Mouse (Mus musculus) hindbrain, embryonic 16.5 days (tissue): ENCODE results near the gene Rhoq. TPM values are rescaled to one million over a fixed set of nuclear protein-coding genes. Genes with fewer than 3 reads are reported as not detected.

Experiments
- ATAC-seq: fragments of 200-750 bp; cut with Nextera tagmentation; 2 replicates; pipeline ENCODE4 v1.8.0; 2017; ENCODE audit warnings: moderate TSS enrichment, moderate library complexity
- H3K27ac ChIP-seq: fragments of 300-500 bp; sonication (generic); 2 replicates; pipeline ENCODE4 v1.5.1; 2014; ENCODE audit warnings: low read depth, mild to moderate bottlenecking, control low read depth, low read length, moderate library complexity
- H3K27me3 ChIP-seq: fragments of 300-500 bp; sonication (generic); replicated peaks from 2 replicates; pipeline ENCODE4 v1.6.1; 2014; ENCODE audit warnings: low read length; ENCODE audit not compliant: control insufficient read depth, insufficient read depth
- H3K36me3 ChIP-seq: fragments of 300-500 bp; sonication (generic); 2 replicates; pipeline ENCODE4 v1.6.1; 2014; ENCODE audit warnings: mild to moderate bottlenecking, low read length, moderate library complexity, mixed read lengths; ENCODE audit not compliant: control insufficient read depth, insufficient read depth
- H3K4me1 ChIP-seq: fragments of 300-500 bp; sonication (generic); 2 replicates; pipeline ENCODE4 v1.6.1; 2014; ENCODE audit warnings: low read depth, low read length; ENCODE audit not compliant: control insufficient read depth, insufficient read depth
- H3K4me2 ChIP-seq: fragments of 300-500 bp; sonication (generic); 2 replicates; pipeline ENCODE4 v1.6.1; 2014; ENCODE audit warnings: mild to moderate bottlenecking, low read length, control low read depth, moderate library complexity
- H3K4me3 ChIP-seq: fragments of 300-500 bp; sonication (generic); 2 replicates; pipeline ENCODE4 v1.5.1; 2014; ENCODE audit warnings: mild to moderate bottlenecking, low read length, control low read depth, moderate library complexity
- H3K9ac ChIP-seq: fragments of 300-500 bp; sonication (generic); 2 replicates; pipeline ENCODE4 v1.6.1; 2014; ENCODE audit warnings: low read depth, mild to moderate bottlenecking, control low read depth, low read length, moderate library complexity
- H3K9me3 ChIP-seq: fragments of 300-500 bp; sonication (generic); 2 replicates; pipeline ENCODE4 v1.6.1; 2014; ENCODE audit warnings: mild to moderate bottlenecking, low read length, moderate library complexity; ENCODE audit not compliant: control insufficient read depth
- WGBS: fragments of 180-500 bp; shearing (Covaris S2); extraction: QIAGEN DNeasy Blood & Tissue Kit; methylation state at CpG from one replicate; pipeline ENCODE4 v1.1.7; 2014; 5-methylcytosine and 5-hydroxymethylcytosine counted together
- polyA plus RNA-seq: library from polyadenylated mRNA; unstranded; fragments of >200 nt; fragmentation: Nextera tagmentation; extraction: Ambion mirVana; gene quantifications from 2 replicates; pipeline ENCODE4 v1.2.1, GENCODE M21; 2015

The Rhoq gene
- polyA plus RNA-seq, 1 experiment from 2014 or later, result 7.4 TPM

- Histone ChIP-seq H3K4me1 (peaks cover 16% of the 10 kb centered on the region), H3K36me3 (no peaks in the 10 kb centered on the region), H3K9me3 (no peaks in the 10 kb centered on the region), H3K27me3 (no peaks in the 10 kb centered on the region), H3K9ac (no peak overlapping the region), H3K4me2 (peak overlapping the region; percentile 29), H3K27ac (peak overlapping the region; percentile 60; the same call in 1 of the 2 replicates), H3K4me3 (no peak overlapping the region)
- 21% methylated on average over 5 of the region's 5 CpGs for WGBS
- peak; percentile 75 for ATAC-seq
Measured at GRCm38 (mm10) chr17:86932896-86933295, 30.0 kb upstream of the Rhoq start.

- ATAC-seq, result no peak; the same call in 1 of the 2 replicates
- H3K4me3 ChIP-seq, result no peak overlapping the region; the same call in 1 of the 2 replicates
- WGBS, result 75% methylated on average over 2 of the region's 2 CpGs
- H3K4me1 ChIP-seq, result peaks cover 16% of the 10 kb centered on the region
- peak overlapping the region; percentile 58 for H3K27ac ChIP-seq
- H3K9ac ChIP-seq, result peak overlapping the region; percentile 56; the same call in 1 of the 2 replicates
- no peaks in the 10 kb centered on the region for H3K9me3 ChIP-seq
- peak overlapping the region; percentile 87 for H3K4me2 ChIP-seq
- H3K27me3 ChIP-seq, result no peaks in the 10 kb centered on the region
- no peaks in the 10 kb centered on the region for H3K36me3 ChIP-seq
Measured at GRCm38 (mm10) chr17:86937064-86937463, 25.8 kb upstream of the Rhoq start.

DNA sequence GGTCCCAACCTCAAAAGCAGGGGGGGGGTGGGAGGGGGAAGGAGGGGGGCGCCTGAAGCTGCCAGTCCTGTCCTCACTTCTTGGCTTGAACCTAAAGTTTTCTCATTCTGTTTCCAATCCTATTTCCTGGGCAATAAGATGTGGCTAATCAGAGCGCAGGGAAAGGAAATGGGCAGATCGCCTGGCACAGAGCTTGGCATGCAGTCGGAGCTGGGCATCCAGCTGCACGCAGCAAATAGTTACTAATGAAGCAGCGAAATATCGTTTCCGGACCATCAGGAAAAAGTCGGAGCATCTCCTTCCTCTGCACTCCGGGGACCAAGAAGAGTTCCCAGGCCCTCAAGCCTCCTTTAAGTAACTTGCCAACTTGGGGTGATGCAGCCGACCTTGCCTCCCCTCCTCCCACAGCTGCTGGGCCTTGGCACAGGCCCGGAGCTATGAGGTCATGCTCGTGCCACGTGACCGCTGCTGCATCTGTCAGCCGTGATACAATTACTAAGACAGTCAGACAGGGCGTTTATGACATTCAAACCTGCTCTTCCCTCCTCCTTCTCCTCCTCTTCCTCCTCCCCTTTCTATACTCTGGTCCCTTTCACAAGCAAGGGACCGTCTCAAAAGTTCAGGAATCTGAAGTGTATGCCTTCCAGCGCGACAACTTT lies 25.3 kb upstream of the Rhoq start:
- H3K4me1 ChIP-seq, result peaks cover 11% of the 10 kb centered on the region
- H3K4me3 ChIP-seq, result peak overlapping the region; percentile 46
- 2% methylated on average over 20 of the region's 20 CpGs for whole genome bisulfite sequencing
- peak overlapping the region; percentile 87 for H3K4me2 ChIP-seq
- H3K27me3 ChIP-seq, result no peaks in the 10 kb centered on the region
- peak overlapping the region; percentile 56 for H3K9ac ChIP-seq
- peak; percentile 89 for ATAC-seq
- H3K36me3 ChIP-seq, result no peaks in the 10 kb centered on the region
- H3K27ac ChIP-seq, result peak overlapping the region; percentile 58
- no peaks in the 10 kb centered on the region for H3K9me3 ChIP-seq

DNA sequence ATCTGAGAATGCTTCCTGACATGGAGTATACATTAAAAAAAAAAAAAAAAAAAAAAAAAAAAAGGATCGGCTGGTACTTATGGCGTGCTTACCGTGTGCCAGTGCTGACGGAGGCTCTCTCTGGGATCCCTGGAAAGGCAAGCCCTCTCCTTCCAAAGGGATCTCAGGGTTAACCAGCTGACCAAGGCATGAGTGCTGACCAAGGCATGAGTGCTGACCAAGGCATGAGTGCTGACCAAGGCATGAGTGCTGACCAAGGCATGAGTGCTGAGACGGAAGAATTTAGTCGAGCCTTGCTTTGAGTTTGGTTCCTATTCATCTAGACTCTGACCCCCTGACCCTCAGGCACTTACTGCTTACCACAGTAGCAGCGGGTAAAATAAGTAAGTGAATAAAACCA lies 24.2 kb upstream of the Rhoq start:
- Histone ChIP-seq H3K27ac (no peak overlapping the region), H3K4me2 (no peak overlapping the region), H3K4me3 (no peak overlapping the region), H3K9me3 (no peaks in the 10 kb centered on the region), H3K27me3 (no peaks in the 10 kb centered on the region), H3K36me3 (no peaks in the 10 kb centered on the region), H3K4me1 (peaks cover 7% of the 10 kb centered on the region), H3K9ac (no peak overlapping the region)
- ATAC-seq, result no peak
- 65% methylated on average over 7 of the region's 7 CpGs for WGBS

DNA sequence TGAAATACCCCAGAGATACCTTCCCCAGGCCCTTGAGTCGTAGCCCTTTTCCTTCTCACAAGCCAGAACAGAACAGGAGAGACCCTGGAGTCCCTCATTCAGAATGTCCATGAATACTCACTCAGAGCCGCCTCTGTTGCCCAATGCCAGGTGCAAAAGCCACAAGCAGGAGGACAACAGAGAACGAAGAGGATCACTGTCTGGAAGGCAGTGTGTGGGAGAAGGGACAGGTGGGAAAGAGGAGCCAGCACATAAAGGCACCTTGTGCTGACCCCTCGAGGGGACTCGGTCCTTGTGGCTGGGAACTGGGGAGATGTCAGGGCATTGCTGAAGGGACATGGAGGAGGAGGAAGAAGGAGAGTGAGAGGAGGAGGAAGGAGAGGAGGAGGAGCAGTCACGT lies 20.8 kb upstream of the Rhoq start:
- Histone ChIP-seq H3K9ac (no peak overlapping the region), H3K36me3 (no peaks in the 10 kb centered on the region), H3K4me2 (no peak overlapping the region), H3K4me1 (peaks cover 4% of the 10 kb centered on the region), H3K27ac (no peak overlapping the region), H3K9me3 (no peaks in the 10 kb centered on the region), H3K4me3 (no peak overlapping the region), H3K27me3 (no peaks in the 10 kb centered on the region)
- 76% methylated on average over 6 of the region's 6 CpGs for WGBS
- ATAC-seq, result no peak

DNA sequence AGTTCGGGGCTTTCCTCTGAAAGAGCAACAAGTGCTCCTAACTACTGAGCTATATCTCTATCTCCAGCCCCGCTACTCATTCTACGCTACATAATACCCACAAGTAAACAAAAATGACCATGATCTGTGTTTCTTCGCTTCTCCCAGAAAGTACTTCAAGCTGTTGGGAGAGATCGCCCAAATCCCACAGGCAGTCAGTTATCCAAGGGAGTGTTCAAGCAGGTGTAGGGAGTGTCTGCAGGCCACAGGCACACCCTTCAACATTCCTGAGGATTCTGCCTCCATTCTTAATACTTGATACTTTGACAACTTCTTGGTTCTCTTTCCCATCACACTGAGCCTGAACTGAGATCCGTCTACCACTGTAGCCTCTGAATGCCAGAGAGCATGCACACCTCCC lies 19.7 kb upstream of the Rhoq start:
- ATAC-seq, result no peak
- Histone ChIP-seq H3K27me3 (no peaks in the 10 kb centered on the region), H3K27ac (no peak overlapping the region), H3K36me3 (no peaks in the 10 kb centered on the region), H3K9me3 (no peaks in the 10 kb centered on the region), H3K4me2 (no peak overlapping the region), H3K4me1 (peaks cover under 1% of the 10 kb centered on the region; the same call in 1 of the 2 replicates), H3K9ac (no peak overlapping the region), H3K4me3 (no peak overlapping the region)
- WGBS, result 93% methylated on average over 6 of the region's 6 CpGs

DNA sequence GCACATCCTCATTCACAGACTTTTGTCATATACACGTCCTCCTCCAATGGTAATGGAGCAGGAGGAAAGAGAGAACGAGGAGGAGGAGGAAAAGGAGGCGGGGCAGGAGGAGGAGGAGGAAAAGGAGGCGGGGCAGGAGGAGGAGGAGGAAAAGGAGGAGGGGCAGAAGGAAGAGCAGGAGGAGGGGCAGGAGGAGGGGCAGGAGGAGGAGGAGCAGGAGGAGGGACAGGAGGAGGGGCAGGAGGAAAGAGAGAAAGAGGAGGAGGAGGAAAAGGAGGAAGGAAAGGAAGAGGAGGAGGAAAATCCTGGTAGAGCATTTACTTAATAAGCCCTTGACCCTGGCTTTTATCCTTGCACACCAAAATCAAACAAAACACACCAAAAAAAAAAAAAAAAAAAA lies 16.8 kb upstream of the Rhoq start:
- H3K4me3 ChIP-seq, result no peak overlapping the region

GRCm38 (mm10) chr17:86947840-86948796 lies 14.8 kb upstream of the Rhoq start, which contains the start of gene Atp6v1e2:
Gene Atp6v1e2 (minus strand): TSS chr17:86947897.
- ATAC-seq, result peak; percentile 96
- H3K9me3 ChIP-seq, result no peaks in the 10 kb centered on the region
- no peaks in the 10 kb centered on the region for H3K27me3 ChIP-seq
- H3K36me3 ChIP-seq, result no peaks in the 10 kb centered on the region
- WGBS, result 58% methylated on average over 28 of the region's 28 CpGs
- no peak within 1 kb of the TSS for H3K4me3 ChIP-seq
- H3K27ac ChIP-seq, result peak within 1 kb of the TSS; percentile 72
- H3K9ac ChIP-seq, result no peak within 1 kb of the TSS; the same call in 1 of the 2 replicates
- H3K4me2 ChIP-seq, result peak within 1 kb of the TSS; percentile 16; the same call in 1 of the 2 replicates
- H3K4me1 ChIP-seq, result peaks cover 2% of the 10 kb centered on the region; the same call in 1 of the 2 replicates

More for the DNA sequence above, 16.8 kb upstream of the Rhoq start:
- Histone ChIP-seq H3K4me2 (no peak overlapping the region), H3K9me3 (no peaks in the 10 kb centered on the region), H3K27ac (no peak overlapping the region), H3K4me1 (peaks cover 2% of the 10 kb centered on the region; the same call in 1 of the 2 replicates), H3K27me3 (no peaks in the 10 kb centered on the region), H3K9ac (no peak overlapping the region), H3K36me3 (no peaks in the 10 kb centered on the region)
- 45% methylated on average over 4 of the region's 4 CpGs for WGBS
- ATAC-seq, result no peak

DNA sequence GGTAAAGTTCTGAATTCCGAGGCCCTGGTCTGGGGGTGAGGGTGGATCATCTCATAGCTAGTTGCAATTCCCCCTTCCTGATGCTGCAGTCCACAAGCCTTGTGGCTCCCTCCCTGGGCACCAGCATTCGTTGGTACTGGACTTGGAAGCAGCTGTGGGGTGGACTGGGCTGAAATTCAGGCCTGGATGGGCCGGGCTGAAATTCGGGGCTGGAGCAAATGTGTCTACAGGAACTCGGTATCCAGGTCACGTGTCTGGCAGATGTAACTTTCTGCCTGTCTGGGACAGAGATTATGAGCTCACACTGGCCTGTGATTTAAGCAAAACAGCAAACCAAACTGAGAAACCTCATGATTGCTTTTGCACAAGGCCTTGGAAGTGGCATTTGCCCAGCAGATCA lies 14.1 kb upstream of the Rhoq start:
- H3K27me3 ChIP-seq, result no peaks in the 10 kb centered on the region
- H3K4me1 ChIP-seq, result peaks cover 2% of the 10 kb centered on the region; the same call in 1 of the 2 replicates
- H3K4me2 ChIP-seq, result no peak overlapping the region
- ATAC-seq, result no peak
- peak overlapping the region; percentile 72; the same call in 1 of the 2 replicates for H3K27ac ChIP-seq
- WGBS, result 75% methylated on average over 6 of the region's 6 CpGs
- H3K4me3 ChIP-seq, result no peak overlapping the region
- no peaks in the 10 kb centered on the region for H3K9me3 ChIP-seq
- H3K36me3 ChIP-seq, result no peaks in the 10 kb centered on the region
- H3K9ac ChIP-seq, result no peak overlapping the region; the same call in 1 of the 2 replicates
